Mouse (Mus musculus) erythroblast, embryonic 14.5 days (primary cell): Measurements from ENCODE around the gene Med21. TPM values are rescaled to one million over a fixed set of nuclear protein-coding genes. Genes with fewer than 3 reads are reported as not detected.

Experiments
- H3K27me3 ChIP-seq: 2 replicates; pipeline ENCODE4 v1.6.1; 2012; ENCODE audit warnings: inconsistent platforms; ENCODE audit not compliant: control insufficient read depth
- H3K36me3 ChIP-seq: 2 replicates; pipeline ENCODE4 v1.6.1; 2012; ENCODE audit warnings: mild to moderate bottlenecking, inconsistent platforms; ENCODE audit not compliant: control insufficient read depth
- H3K4me1 ChIP-seq: 2 replicates; pipeline ENCODE4 v1.6.1; 2012; ENCODE audit warnings: inconsistent platforms; ENCODE audit not compliant: control insufficient read depth
- H3K4me3 ChIP-seq: replicated peaks from 2 replicates; pipeline ENCODE3; 2012; ENCODE audit warnings: moderate library complexity, mild to moderate bottlenecking, inconsistent platforms
- H3K9me3 ChIP-seq: 2 replicates; pipeline ENCODE4 v1.6.1; 2012; ENCODE audit warnings: low read length, inconsistent platforms, mixed read lengths; ENCODE audit not compliant: control insufficient read depth
- GATA1 ChIP-seq: IDR thresholded peaks from 2 replicates; pipeline ENCODE4 v1.6.1; 2012; ENCODE audit warnings: low read length, inconsistent platforms, mixed read lengths
- TAL1 ChIP-seq: IDR thresholded peaks from 3 replicates; pipeline ENCODE4 v1.6.1; 2012; ENCODE audit warnings: low read length, inconsistent platforms, mixed read lengths
- polyA plus RNA-seq: library from polyadenylated mRNA; stranded (reverse); fragments of >175 nt; gene quantifications from 2 replicates; pipeline ENCODE4 v1.2.3, GENCODE M21; 2012

The Med21 gene
- polyA plus RNA-seq, 1 experiment = 0.41 TPM

DNA sequence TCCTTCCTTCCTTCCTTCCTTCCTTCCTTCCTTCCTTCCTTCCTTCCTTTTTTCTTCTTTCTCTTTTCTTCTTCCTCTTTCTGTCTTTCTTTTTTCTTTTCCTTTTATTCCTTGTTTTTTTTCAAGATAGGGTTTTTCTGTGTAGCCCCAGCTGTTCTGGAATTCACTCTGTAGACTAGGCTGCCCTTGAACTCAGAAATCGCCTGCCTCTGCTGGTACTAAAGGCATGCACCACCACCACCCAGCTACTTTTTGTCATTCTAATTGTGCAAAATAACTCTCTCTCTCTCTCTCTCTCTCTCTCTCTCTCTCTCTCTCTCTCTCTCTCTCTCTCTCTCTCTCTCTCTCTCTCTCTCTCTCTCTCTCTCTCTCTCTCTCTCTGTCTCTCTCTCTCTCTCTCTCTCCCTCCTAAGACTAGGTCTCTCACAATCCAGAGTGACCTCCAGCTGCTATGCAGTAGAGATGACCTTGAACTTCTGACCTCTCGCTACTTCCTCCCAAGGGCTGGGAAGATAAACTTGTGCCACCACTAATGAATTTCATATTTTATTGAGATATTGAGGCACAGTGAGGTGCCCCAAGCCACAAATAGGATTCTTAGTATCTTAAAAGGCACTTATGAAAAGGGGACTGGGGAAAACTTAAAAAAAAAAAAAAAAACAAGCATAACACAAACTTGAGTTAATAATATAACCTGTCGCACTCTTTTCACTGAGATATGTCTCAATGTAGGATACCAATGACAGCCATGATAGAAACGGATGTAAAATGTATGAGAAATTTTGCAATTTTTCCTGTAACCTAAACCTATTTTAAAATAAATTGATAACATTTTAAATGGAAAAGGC is 7.4 kb upstream of the Med21 start:
- Histone ChIP-seq H3K4me1 (peaks cover 58% of the 10 kb centered on the region), H3K36me3 (peaks cover 12% of the 10 kb centered on the region), H3K4me3 (peak overlapping the region; percentile 89), H3K27me3 (no peaks in the 10 kb centered on the region), H3K9me3 (no peaks in the 10 kb centered on the region)
- no peak for TF ChIP-seq GATA1
- TF ChIP-seq TAL1 = no peak

DNA sequence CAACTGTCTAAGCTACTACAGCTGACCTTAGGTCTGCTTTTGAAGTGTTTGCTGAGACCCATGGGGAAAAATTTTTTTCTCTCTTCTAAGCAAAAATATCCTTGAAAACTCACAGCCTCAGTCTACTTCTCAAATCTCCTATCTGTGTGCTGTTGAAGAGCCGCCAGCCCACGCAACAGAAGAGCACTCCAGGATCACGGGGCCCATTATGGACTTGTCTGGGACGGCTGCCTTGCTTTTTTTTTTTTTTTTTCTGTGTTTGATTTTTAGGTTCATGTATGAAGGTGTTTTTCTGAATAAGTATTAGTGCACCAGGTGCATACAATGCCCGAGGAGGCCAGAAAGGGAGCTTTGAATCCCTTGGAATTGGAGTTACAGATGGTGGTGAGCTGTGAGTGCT is 5.9 kb upstream of the Med21 start:
- Histone ChIP-seq H3K9me3 (no peaks in the 10 kb centered on the region), H3K27me3 (no peaks in the 10 kb centered on the region), H3K36me3 (peaks cover 8% of the 10 kb centered on the region), H3K4me1 (peaks cover 55% of the 10 kb centered on the region), H3K4me3 (no peak overlapping the region)
- no peak for TF ChIP-seq TAL1
- TF ChIP-seq GATA1 = no peak

DNA sequence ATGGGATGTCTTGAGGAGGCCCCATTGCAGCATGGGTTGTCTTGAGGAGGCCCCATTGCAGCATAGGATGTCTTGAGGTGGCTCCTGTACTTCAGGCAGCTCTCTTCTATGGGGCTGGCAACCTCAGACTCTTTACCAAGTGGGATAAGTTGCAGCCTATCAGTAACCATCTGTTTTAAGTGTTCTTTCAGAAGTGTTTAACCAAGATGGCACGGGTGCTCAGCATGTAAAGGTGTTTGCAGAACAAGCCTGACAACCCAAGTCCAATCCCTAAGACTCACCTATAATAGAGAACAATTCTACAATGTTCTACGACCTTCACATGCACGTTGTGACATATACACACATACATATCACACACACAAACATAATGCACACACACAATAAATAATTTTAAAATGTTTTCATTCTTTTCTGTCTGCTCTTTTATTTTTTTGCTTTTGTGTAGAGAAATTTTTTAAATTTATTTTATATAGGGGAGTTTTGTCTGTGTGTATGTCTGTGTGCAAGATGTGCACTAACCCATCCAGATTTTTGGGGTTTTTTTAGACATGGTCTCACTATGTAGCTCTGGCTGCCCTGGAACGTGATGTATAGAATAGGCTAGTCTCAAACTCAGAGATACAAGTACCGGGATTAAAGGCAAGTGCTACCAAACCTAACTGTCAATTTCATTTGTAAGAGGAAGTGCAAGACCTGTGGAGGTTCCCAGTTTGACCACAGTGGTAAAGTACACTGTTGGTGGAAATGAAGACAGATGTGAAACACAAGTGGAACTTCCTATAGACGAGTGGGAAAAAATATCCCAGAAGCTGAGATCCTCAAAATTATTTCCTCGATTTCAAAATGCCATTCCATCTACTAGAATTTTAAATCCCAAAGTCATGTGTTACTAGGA is 2.0 kb upstream of the Med21 start:
- H3K4me1 ChIP-seq = peaks cover 49% of the 10 kb centered on the region
- TF ChIP-seq TAL1 (no peak), GATA1 (no peak)
- no peaks in the 10 kb centered on the region; the same call in 1 of the 2 replicates for H3K36me3 ChIP-seq
- no peaks in the 10 kb centered on the region for H3K27me3 ChIP-seq
- no peak overlapping the region for H3K4me3 ChIP-seq
- H3K9me3 ChIP-seq = no peaks in the 10 kb centered on the region

DNA sequence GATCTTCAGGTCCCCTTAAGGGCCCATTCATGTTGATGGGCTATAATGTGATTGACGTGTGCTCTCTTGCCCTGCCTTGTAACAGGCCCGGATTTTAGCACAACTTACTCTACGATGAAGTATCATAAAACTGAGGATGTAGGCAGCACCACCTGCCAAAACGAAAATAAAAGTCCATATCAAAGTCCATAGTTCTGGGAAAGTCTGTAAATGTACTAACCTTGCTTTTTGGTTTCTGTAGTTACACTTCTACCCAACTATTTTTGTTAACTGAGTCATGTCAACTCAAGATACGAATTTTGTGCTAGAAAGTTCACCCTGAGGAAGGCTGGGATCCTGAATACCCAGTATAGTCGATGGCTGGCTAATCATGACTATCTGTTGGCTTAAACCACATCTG is 1.4 kb upstream of the Med21 start:
- no peak for TF ChIP-seq GATA1
- no peak for TF ChIP-seq TAL1
- Histone ChIP-seq H3K9me3 (no peaks in the 10 kb centered on the region), H3K36me3 (peaks cover 4% of the 10 kb centered on the region), H3K27me3 (no peaks in the 10 kb centered on the region), H3K4me1 (peaks cover 51% of the 10 kb centered on the region), H3K4me3 (no peak overlapping the region)

DNA sequence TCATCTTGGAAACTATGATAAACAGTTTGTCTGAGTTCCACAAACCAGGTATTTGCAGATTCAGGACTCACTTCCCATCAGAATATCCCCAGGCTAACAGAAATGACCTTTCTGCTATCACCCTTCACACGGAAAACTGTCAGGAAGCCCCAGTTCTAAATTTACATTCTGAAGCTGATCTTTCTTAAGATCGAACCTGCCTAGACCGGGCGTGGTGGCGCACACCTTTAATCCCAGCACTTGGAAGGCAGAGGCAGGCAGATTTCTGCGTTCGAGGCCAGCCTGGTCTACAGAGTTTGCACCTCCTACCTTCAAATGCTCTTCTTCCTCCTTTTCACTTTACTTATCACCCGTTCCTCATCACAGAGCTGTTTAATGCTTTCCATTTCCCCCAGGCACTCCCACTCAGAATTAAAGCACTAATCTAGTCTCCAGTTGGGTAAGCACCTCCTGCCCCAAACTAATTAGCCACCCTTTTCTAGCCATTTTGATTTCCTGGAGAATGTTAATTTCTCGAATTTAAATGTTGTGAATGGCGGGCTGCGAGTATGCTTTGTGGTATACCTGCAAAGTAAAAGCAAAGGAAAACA is 631 bp upstream of the Med21 start:
- TF ChIP-seq GATA1 (no peak), TAL1 (no peak)
- Histone ChIP-seq H3K9me3 (no peaks in the 10 kb centered on the region), H3K4me1 (peaks cover 51% of the 10 kb centered on the region), H3K27me3 (no peaks in the 10 kb centered on the region), H3K36me3 (peaks cover 4% of the 10 kb centered on the region), H3K4me3 (peak overlapping the region; percentile 73)

DNA sequence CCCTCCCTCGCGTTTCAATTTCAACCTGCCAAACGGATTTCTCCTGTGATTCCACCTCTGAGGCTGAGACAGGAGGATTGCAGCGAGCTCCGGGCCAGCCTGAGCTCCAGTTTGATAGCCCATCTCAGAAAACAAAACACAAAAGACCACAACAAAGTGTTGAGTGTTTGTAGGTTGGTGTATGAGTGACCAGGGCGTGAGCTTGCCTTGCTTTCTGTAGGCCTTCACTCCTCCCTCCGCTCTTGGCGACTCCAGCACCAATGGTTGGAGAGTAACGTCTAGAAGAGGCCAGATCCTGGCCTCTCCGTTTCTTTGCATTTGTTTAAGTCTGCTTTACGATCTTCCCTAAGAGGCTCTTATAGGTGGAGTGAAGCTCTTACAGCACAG is 830 bp downstream of the Med21 start:
- H3K4me3 ChIP-seq = peak overlapping the region; percentile 73
- peaks cover 51% of the 10 kb centered on the region for H3K4me1 ChIP-seq
- TF ChIP-seq TAL1 = no peak
- TF ChIP-seq GATA1 = no peak
- no peaks in the 10 kb centered on the region for H3K9me3 ChIP-seq
- H3K27me3 ChIP-seq = no peaks in the 10 kb centered on the region
- H3K36me3 ChIP-seq = peaks cover 4% of the 10 kb centered on the region

DNA sequence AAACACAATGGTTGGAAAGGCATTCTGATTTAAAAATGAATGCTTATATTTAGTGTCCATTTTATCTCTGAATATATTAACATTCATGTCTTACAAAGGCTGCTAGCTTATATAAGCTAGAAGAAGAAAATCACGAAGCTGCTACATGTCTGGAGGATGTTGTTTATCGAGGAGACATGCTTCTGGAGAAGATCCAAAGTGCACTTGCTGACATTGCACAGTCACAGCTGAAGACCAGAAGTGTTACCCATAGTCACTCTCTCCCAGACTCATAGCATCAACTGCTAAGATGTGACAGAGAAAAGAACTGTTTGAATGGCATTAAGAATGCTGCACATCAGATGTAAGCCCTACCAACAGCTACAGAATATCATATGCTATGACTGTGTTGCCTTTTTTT is 7.7 kb downstream of the Med21 start:
- H3K9me3 ChIP-seq = no peaks in the 10 kb centered on the region
- H3K4me1 ChIP-seq = peaks cover 3% of the 10 kb centered on the region
- H3K27me3 ChIP-seq = no peaks in the 10 kb centered on the region
- H3K36me3 ChIP-seq = peaks cover 36% of the 10 kb centered on the region
- TF ChIP-seq GATA1 = no peak
- H3K4me3 ChIP-seq = no peak overlapping the region

DNA sequence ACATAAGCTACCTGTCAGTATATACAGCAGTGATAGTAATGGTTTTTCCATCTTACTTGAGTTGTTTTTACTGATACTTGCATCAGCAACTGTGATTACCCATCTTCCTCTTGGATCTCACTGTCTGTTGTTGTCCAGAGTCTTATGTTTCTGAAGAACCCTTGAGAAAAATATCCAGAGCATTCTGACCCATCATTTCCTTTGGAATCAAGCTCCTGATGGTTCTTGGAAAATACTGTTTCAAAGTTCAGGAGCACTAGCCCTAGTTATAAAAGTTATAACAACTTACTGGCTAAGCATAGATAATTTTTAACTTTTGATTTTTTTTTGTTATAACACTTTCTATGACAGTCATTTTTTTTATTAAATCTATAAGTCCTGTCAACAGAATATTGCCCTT is 9.1 kb downstream of the Med21 start:
- H3K36me3 ChIP-seq = peaks cover 32% of the 10 kb centered on the region
- H3K27me3 ChIP-seq = no peaks in the 10 kb centered on the region
- H3K4me1 ChIP-seq = no peaks in the 10 kb centered on the region
- no peaks in the 10 kb centered on the region for H3K9me3 ChIP-seq
- TF ChIP-seq GATA1 = no peak
- no peak for TF ChIP-seq TAL1
- H3K4me3 ChIP-seq = no peak overlapping the region

DNA sequence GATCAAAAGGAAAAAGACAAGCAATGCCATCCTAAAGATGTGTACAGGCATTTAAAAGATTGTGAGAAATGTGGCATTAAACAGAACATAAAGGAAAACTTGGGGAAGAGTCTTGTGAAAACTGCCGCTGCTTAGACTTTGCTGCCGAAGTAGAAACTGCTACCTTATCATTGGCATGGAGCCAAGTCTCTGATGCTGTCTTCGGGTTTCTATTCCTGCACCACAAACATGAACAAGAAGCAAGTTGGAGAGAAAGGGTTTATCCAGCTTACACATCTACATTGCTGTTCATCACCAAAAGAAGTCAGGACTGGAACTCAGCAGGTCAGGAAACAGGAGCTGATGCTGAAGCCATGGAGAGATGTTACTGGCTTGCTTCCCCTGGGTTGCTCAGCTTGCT is 10.8 kb downstream of the Med21 start:
- TF ChIP-seq TAL1 (no peak), GATA1 (no peak)
- Histone ChIP-seq H3K4me1 (no peaks in the 10 kb centered on the region), H3K9me3 (no peaks in the 10 kb centered on the region), H3K36me3 (peaks cover 32% of the 10 kb centered on the region), H3K4me3 (no peak overlapping the region), H3K27me3 (no peaks in the 10 kb centered on the region)
